Mouse (Mus musculus) mature B cell (primary cell): ENCODE results near the gene Stx8.

ENCODE experiments used
- in situ Hi-C: fragments of 300-500 bp; cut with MboI; formaldehyde crosslinking; loops from 2 replicates; pipeline ENCODE4 v1.14.3; 2019

Gene Stx8

DNA sequence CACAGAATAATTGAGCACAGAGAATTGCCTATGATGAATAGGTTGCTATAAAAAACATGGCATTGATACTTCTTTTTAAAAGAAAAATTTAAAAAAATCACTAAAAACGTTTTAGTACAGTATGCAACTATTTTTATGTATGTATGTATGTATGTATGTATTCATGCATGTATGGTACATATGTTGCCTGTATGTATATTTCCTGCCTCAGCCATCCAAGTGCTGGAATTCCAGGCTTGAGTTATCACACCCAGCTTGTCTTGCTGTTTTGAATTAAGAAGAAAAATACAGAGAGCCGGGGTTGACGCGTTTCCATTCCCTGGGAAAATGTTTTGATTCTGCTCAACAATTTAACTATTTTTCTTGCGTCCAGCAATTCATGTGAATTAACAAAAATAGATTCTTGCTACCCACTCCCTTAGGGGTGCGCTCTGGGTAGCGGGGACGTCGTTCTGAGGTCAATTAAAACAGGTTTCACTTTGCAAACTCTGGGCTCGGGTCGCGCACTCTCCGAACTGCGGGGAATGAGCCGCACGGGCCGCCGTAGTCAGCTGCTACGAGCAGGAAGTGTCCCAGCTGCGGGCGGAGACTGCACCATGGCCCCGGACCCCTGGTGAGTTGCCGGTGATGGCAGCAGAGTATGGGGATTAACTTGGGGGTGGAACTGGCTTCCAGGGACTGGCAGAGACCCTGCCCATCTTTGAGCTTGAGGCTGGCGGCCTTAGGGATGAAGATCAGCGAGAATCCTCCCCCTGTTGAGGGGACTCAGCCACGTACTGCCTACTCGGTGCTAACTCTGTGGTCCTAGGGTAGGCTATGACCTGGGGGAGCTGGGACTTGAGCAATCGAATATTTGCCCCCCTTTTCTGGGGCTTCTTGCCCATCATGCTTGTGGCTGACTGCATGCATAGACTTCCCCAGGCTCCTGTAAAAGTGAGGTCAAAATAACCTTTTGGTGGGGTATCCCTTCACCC is at the start of gene Stx8:
Gene Stx8 (plus strand): TSS at position 289 of the 974 bp plus-strand sequence.
- in situ Hi-C loops, result no loop called here

DNA sequence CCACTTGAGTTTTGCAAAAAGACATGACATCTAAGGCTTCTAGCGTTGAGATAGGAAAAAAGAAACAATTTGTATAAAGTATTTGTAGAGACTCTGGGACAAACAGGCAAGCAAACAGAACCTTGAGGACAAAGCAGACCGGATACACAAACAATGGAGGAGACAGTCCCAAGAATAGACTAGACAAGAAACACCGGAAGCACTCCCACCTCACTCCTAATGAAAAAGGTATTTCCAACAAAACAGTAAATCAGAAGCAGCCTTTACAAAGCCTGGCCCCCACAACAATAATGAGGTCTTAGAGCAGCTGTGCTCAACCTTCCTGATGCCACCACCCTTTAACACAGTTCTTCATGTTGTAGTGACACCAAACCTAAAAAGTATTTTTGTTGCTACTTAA is 48.9 kb upstream of the Stx8 start:
- in situ Hi-C loops, result no loop called here

DNA sequence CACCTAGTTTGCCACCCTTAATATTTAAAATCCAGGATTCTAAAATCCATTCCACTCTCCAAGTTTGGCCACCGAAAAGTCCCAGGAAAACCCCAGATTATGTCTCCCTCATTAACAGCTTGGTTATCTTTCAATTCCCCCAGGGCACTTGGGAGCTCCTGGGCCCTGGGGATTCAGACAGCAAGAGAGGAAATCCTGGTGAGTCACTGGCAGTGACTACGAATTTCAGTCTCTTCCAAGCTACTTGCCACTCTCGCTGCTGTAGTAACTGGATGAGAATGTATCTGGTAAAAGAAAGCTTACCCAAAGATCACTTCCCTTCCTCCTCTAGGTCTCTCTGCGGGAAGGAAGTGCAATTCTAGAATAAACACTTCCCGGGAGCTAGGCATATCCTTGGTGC is 46.4 kb upstream of the Stx8 start:
- in situ Hi-C loops, result no loop called here

DNA sequence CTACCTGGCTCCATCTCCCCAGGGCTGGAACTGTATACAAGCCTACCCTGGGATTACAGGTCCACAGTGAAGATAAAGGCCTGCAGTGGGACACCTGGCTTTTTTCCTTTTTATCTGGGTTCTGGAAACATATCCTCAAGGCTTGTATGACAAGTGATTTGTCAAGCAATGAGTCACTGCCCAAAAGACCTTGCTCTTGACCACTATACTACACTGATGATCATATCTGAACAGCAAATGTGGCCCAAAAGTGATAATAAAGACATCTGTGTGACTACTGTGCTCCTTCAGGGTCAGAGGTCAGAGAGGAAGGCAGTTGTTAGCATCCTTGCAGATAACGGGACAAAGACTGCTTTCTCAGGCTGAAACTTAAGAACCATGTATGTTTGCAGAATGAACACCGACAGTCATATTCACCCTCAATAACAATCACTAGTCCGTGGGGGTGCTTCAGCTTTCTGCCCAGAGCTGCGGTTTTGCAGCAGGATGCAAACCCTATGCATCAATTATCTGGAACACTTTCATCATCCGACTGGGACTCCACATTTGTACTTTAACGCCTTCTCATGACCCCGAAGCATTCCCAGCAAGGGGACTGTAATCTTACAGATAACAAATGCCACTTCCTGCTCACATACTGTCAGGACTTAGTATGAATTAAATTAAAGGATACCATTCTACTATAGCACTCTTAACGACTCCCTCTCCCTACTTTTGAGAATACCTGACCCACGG is 45.6 kb upstream of the Stx8 start:
- in situ Hi-C loops, result no loop called here

DNA sequence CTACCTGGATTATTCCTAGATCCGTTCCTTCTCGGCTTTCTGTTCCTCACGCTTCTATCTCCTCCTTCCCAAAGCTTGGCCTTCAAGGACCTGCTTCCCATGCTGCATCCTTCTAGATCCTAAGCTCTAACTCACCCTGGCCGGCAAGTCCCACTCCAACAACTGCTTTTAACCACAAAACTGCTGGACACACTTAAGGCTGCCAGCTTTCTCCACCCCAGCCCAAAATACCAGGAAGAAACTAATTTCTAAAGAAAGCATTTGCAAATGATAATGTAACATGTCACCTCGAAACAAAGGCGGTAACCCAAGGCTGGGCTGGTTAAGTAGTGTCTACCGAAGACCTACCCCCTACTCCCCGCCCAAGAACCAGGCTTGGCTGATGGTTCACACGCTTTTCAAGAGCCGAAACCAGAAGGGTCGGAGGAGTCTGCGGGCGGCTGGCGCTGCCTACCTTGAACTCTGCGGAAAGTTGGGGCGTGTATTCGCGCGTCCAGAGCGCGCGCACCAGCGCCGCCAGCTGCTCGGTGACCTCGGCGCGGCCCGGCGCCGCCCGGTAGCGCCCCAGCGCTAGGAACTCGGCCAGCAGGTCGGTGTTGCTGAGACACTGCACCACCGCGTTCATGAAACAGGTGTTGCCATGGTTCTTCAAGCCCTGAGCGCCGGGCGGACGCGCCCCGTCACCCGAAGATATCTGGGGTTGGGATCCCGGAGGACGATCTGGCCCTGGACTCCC is 44.7 kb upstream of the Stx8 start:
- in situ Hi-C loops, result no loop called here

DNA sequence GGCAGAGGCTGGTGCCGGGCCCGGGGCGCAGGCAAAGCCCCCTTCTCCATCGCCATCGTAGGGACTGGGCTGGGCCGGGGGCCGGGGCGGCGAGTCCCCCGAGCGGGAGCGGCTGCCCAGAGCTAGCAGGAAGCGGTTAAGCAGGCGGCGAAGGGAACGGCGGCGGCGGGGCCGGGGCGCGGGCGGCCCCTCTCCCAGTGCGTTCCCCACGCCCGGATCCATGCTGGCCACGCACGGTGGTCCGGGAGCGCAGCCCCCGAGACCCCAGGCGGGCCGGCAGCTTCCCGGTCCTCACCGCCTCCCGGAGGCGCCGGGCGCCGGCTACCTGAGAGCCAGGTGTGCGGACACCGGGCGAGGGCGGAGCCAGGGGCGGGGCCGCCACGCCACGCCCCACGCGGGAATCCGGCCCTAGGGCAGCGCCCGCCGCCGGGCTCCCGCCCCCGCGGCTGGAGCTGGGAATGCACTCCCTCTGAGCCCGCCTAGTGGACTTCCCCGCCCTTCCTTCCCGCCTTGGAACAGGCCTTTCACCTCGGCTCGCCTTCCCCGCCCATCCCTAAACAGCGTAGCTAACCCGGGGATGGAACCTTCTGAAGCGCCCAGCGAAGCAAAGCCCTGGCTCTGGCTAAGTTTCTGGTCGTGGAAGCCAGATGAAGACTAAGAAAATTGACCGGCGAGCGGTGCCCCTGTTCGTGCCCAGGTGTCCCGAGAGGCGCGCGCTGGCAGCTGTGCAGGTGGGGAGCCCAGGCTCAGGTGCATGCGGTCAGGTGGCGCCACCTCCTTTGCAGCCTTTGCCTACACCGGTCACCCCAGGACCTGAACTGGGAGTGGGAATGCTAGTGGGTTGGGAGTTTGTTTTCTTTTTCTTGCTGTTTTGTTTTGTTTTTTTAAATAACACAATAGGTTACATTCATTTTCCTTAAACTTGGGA is 43.9 kb upstream of the Stx8 start, which contains the start of gene Usp43:
Gene Usp43 (minus strand): TSS at position 327 of the 928 bp plus-strand sequence.
- in situ Hi-C loops, result no loop called here

DNA sequence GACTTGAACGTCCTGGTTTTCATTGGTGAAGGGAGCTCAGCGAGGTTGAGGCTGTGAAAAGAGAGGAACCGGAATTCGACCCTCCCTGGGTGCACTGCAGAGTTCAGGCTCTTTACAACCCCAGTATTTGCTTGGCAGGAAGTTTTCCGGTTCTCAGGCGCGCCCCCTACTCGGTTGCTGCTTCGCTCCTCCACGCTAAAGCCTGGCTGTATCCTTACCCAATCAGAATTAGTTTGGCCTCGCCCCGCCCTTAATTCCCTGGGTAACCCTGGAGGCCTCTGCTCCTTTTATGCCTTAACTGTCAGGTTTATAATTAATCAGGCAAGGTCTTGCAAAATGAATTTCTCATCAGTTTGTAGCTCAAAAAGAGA is 43.3 kb upstream of the Stx8 start:
- in situ Hi-C loops, result no loop called here

DNA sequence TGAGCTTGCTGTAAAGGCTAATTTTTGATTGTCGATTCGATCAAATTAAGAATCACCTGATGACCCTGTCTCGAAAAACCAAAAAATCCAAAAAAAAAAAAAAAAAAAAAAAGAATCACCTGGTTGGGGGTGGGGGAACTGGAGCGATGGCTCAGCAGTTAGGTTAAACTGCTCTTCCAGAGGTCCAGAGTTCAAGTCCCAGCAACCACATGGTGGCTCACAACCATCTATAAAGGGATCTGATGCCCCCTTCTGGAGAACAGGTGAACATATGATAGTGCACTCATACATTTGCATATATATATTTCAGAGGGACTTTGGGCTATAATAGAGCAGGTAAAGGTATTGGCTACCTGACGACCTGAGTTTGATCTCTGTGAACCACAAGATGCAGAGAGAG is 42.3 kb upstream of the Stx8 start:
- in situ Hi-C loops, result no loop called here

DNA sequence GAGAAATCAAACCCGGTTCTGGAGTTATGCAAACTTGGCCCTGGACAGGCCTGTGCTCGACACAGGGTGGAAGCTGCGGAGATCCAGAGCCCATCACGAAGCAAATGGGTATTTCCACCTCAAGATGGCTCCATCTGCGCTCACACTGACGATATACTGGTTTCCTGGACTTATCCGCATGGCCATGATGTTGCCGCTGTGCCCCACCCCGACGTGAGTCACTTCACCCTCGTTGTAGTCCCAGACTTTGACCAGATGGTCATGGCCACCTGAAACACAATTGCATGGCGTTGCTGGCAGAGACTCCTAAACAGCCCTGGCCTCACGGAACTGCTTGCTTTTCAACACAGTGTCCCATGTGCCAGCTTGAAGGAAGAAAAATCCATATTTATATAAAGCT is 41.0 kb upstream of the Stx8 start:
- in situ Hi-C loops, result no loop called here

DNA sequence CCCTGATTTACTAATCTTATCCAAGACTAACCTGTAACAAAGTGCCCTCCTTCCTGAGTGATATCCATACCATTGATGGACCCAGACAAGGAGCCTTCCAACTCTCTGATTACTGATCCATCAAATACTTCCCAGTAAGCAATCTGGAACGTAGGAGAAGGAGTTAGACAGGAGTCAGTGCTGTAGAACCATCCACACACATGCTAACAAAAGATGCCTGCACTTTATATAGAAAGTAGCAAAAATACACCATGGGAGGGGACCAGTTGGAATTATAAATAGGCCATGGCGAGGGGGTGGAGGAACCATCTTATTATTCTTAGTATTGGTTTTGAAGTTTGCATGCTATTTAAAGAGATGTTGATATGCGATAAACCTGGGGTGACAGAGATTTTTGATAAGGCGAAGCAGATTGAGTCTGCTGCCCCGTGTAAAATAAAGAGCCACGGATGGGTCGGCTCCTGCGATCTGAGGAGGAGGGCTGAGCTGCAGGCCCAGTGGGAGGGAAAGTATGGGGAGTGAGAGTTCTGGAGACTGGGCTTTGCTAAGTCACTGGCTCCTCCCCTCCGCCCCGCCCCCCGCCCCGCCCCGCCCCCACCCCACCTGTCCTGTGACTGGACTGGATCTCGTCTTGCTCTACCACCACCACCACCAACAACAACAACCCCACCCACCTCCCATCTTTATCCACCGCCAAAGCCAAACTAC is 39.5 kb upstream of the Stx8 start:
- in situ Hi-C loops, result no loop called here

DNA sequence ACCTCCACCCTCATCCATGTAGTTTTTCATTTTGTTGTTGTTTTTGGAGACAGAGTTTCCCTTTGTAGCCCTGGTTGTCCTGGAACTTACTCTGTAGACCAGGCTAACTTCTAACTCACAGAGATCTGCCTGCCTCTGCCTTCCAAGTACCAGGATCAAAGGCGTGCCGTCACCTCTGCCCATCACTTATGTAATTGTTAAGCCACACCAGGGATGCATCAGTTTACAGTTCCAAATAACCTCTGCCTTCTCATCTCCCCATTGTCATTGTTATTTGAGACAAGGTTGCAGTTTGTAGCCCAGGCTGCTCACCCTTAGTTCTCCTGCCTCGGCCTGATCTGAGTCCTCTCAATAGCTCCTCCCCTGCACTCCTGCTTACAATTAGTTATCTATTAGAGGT is 33.8 kb upstream of the Stx8 start:
- in situ Hi-C loops, result no loop called here

DNA sequence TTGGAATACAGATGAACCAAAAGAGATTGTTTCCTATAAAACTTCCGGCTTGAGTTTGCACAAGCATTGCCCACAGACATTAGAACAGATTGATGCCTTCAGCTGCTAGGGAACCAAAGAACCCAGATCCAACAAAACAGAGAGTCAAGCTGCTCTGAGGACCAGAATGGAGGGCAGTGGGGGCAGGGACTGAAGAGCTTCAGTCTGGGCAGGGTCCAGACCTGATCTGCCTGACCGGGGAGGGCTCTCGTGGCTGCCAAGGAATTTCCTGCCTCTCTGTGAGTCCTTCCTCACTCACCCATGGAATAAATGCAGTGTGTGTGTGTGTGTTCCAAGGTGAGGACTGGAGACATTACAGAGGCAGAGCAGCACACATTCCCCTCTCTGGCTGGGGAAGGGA is 17.8 kb upstream of the Stx8 start:
- in situ Hi-C loops, result no loop called here

DNA sequence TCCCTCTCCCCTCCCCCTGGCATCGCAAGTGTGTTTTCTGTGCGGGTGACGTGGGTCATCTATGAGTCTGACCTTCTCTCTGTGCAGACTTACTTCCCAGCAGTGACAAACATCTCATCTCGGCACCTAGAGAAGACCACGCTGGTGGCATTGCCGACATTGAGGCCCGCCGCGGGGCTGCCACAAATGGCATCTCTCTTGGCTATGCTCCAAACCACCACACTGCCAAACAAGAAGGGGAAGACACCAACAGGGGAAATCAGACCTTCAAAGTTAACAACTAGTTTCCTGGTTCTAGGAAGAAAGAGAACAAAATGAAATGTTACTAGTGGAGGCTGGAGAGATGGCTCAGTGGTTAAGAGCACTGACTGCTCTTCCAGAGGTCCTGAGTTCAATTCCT is 16.5 kb upstream of the Stx8 start:
- in situ Hi-C loops, result no loop called here

DNA sequence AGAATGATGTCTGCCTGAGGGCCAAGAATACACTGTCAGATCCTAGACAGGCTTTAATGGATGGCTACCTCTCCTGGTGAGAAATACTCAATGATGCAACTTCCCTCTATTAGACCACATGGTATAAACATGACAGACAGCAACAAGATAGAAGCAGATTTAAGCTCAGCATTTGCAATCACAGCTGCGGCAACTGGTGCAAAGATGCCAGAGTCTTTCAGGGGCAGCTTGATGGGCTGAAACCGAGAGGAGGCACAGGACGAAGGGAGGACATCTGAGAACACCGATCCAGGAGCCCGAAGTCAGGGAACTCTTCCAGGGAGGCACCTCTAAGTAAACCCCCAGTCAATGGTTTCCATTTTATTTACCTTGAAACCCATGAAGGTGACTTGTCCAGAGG is 12.4 kb upstream of the Stx8 start:
- in situ Hi-C loops, result no loop called here

DNA sequence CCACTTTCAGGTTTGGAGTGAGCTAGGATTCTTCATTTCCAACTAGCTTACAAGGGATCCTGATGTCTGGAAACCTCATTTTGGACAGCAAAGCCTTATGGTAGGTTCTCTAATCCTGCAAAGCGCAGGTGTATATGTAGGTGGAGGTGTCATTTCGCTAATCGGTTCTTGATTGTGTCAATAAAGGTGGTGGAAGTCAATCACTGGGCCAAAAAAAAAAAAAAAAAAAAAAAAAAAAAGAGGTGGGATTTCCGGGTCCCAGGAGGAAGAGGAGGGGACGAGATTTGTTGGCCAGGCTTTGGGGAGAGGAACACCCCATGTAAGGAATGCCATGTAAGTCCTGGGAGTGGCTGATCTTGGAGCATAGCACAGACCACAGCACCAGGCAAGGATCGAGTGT is 11.6 kb upstream of the Stx8 start:
- in situ Hi-C loops, result no loop called here

DNA sequence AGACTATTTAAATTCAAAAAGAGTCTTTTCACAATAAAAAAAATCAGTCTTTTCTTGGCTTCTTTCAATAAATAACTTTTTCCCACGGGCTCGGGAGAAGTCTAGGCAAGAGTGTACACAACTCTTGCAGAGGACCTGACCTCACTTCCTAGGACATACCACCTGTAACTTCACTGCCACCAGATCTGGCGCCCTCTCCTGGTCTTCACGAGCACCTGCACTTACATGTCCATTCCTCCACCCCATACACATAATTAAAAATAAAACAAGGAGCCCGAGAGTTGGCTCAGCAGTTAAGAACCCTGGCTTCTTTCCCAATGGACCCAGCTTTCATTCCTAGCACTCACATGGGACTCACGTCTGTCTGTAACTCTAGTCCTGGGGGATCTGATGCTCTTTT is 1.9 kb upstream of the Stx8 start:
- in situ Hi-C loops, result no loop called here

DNA sequence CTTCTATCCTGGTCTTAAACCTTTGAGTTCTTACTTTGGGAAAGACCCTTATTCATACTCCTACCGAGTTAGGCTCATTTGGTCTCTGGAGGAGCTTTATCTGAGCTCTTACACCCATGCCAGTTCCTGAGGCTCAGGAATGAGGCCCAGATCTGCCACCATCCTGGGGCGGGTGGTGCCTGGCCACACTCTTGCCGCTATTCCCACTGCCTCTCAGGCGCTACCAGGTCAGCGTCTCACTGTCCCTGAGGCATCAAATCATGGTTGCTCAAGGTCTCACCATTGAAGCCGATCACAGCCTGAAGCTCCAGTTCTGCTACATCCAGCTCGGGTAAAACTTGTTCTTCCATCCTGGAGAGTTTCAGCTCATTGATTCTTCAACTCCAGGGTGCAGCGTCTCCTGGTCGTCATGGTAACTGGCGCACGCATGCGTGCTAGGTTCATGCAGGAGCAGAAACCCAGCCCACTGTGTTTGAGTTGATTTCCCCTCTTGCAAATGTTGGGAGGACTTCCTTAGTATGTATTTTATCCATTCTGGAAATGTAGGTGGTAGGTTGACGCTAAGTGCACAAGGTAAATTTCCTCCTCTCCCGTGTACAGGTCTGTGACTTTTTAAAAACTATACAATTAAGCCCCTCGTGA is 630 bp upstream of the Stx8 start, which contains the start of gene Cfap52:
Gene Cfap52 (minus strand): TSS at position 410 of the 642 bp plus-strand sequence.
- in situ Hi-C loops, result no loop called here

DNA sequence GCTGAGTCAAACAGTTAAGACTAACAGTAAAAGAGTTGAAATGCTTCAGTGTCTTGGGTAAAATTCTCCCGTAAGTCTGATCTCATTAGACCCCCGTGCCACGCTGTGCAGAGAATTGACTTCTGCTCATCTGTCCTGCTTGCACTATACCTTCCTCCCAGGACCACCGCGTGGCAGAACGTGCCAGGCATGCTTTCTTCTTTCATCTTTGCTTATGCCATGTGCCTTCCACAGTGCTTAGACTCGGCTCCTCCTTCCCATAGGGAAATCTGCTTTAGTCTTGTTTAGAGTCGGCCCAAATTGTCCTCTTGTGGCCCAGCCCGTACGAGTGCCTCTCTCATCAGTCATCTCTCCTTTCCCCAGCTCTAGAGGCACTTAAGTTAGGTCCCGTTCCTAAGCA is 1.8 kb downstream of the Stx8 start:
- in situ Hi-C loops, result no loop called here

DNA sequence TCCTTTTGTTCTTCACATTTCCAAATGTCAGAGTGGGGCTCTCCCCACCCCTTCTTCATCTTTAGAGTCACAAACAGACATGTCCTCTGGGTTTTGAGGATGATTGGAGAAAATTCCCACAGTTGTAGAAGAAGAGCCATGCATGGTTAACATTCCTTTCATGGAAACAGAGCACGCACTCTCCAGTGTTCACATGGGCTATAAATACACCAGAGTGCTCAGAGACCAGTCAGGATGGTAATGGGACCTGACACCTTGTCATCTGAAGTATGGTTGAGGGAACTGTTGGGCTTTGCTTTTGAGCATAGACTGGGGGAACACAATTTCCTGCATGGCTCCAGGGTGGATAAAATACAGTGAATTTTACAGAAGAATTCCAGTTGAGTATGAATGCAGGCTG is 6.6 kb downstream of the Stx8 start:
- in situ Hi-C loops, result no loop called here

DNA sequence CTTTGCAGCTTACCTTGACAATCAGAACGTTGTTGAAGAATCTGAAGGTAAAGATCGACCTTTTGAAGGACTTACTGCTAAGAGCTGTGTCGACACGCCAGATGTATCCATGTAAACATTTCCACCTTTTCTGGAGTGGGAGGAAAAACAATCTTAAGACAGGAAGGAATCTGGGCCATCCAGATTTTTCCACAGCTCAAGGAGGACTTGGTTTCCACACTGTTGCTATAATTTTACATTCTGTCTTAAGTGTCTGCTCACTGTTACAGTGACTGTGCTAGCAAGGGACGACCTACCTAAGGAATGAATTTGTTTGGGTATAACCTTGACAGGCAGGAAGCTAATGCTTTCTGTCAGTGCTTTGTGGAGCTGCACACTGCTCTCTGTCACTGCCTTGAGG is 7.2 kb downstream of the Stx8 start:
- in situ Hi-C loops, result no loop called here
